Mouse (Mus musculus): Measurements from ENCODE around the gene Pnmt. TPM values are rescaled to one million over a fixed set of nuclear protein-coding genes. Genes with fewer than 3 reads are reported as not detected.

The Pnmt gene
- polyA plus RNA-seq, 1 experiment from 2014 or later = 0.22 TPM

GRCm38 (mm10) chr11:98431743-98432502 lies 45.7 kb downstream of the Pnmt start:
- H3K27ac ChIP-seq = no peak overlapping the region
- H3K36me3 ChIP-seq = peaks cover 59% of the 10 kb centered on the region
- H3K4me1 ChIP-seq = no peaks in the 10 kb centered on the region
- no peaks in the 10 kb centered on the region for H3K27me3 ChIP-seq (replicated peaks)
- 83% methylated on average over 9 of the region's 9 CpGs for WGBS
- no peak overlapping the region for H3K4me2 ChIP-seq
- H3K4me3 ChIP-seq (replicated peaks) = no peak overlapping the region
- ATAC-seq (ENCODE audit: insufficient read depth, low FRiP score, low read depth) = no peak
- no peak overlapping the region for H3K9ac ChIP-seq
- no peaks in the 10 kb centered on the region for H3K9me3 ChIP-seq

GRCm38 (mm10) chr11:98435723-98436122 lies 49.5 kb downstream of the Pnmt start:
- Histone ChIP-seq H3K4me2 (no peak overlapping the region), H3K27ac (no peak overlapping the region), H3K4me3 (replicated peaks) (no peak overlapping the region), H3K27me3 (replicated peaks) (no peaks in the 10 kb centered on the region), H3K9ac (no peak overlapping the region), H3K9me3 (no peaks in the 10 kb centered on the region), H3K36me3 (peaks cover 39% of the 10 kb centered on the region), H3K4me1 (peaks cover 8% of the 10 kb centered on the region)
- no peak for ATAC-seq (ENCODE audit: insufficient read depth, low FRiP score, low read depth)
- 85% methylated on average over 9 of the region's 9 CpGs for WGBS

GRCm38 (mm10) chr11:98437441-98437840 lies 51.2 kb downstream of the Pnmt start:
- no peak overlapping the region for H3K4me2 ChIP-seq
- H3K27ac ChIP-seq = 0 out of 2 replicates have a peak overlapping the region, but pooled peaks have one; percentile 11

More at GRCm38 (mm10) chr11:98437441-98437840, 51.2 kb downstream of the Pnmt start:
- WGBS = 71% methylated on average over 6 of the region's 6 CpGs
- Histone ChIP-seq H3K4me1 (peaks cover 8% of the 10 kb centered on the region), H3K4me3 (replicated peaks) (0 out of 2 replicates have a peak overlapping the region, but pooled peaks have one; percentile 71), H3K36me3 (peaks cover 34% of the 10 kb centered on the region), H3K9ac (no peak overlapping the region), H3K27me3 (replicated peaks) (no peaks in the 10 kb centered on the region), H3K9me3 (no peaks in the 10 kb centered on the region)
- no peak for ATAC-seq (ENCODE audit: insufficient read depth, low FRiP score, low read depth)

Other genes with a start within 250 kb of the Pnmt start
- gene Fbxl20, start 236.0 kb upstream of the Pnmt start, polyA plus RNA-seq (2015; fragmentation: Nextera tagmentation; extraction: Ambion mirVana) = 15.9 and 17.3 TPM in 2 replicates
- gene Med1, start 193.2 kb upstream of the Pnmt start, polyA plus RNA-seq (2015; fragmentation: Nextera tagmentation; extraction: Ambion mirVana) = 54.5 and 57.4 TPM in 2 replicates
- gene Cdk12, start 183.4 kb upstream of the Pnmt start, polyA plus RNA-seq (2015; fragmentation: Nextera tagmentation; extraction: Ambion mirVana) = 9.4 and 9.7 TPM in 2 replicates
- gene Neurod2, start 56.8 kb upstream of the Pnmt start, polyA plus RNA-seq (2015; fragmentation: Nextera tagmentation; extraction: Ambion mirVana) = 0.09 and 0.18 TPM in 2 replicates
- gene Ppp1r1b, start 38.0 kb upstream of the Pnmt start, polyA plus RNA-seq (2015; fragmentation: Nextera tagmentation; extraction: Ambion mirVana) = 20.2 and 21.5 TPM in 2 replicates
- 41.1 and 46.4 TPM in 2 replicates for gene Stard3, start 28.1 kb upstream of the Pnmt start, polyA plus RNA-seq (2015; fragmentation: Nextera tagmentation; extraction: Ambion mirVana)
- gene Tcap, start 2.6 kb upstream of the Pnmt start, polyA plus RNA-seq (2015; fragmentation: Nextera tagmentation; extraction: Ambion mirVana) = 0.23 and 0.43 TPM in 2 replicates
- gene Pgap3, start 14.0 kb downstream of the Pnmt start, polyA plus RNA-seq (2015; fragmentation: Nextera tagmentation; extraction: Ambion mirVana) = 13.0 and 15.7 TPM in 2 replicates
- gene Erbb2, start 26.0 kb downstream of the Pnmt start, polyA plus RNA-seq (2015; fragmentation: Nextera tagmentation; extraction: Ambion mirVana) = 40.6 and 42.4 TPM in 2 replicates
- gene Mien1, start 52.5 kb downstream of the Pnmt start, polyA plus RNA-seq (2015; fragmentation: Nextera tagmentation; extraction: Ambion mirVana) = 137 and 142 TPM in 2 replicates
- 44.7 and 56.1 TPM in 2 replicates for gene Grb7, start 59.9 kb downstream of the Pnmt start, polyA plus RNA-seq (2015; fragmentation: Nextera tagmentation; extraction: Ambion mirVana)
- 0.50 and 0.69 TPM in 2 replicates for gene Ikzf3, start 159.6 kb downstream of the Pnmt start, polyA plus RNA-seq (2015; fragmentation: Nextera tagmentation; extraction: Ambion mirVana)
- gene Zpbp2, start 164.6 kb downstream of the Pnmt start, polyA plus RNA-seq (2015; fragmentation: Nextera tagmentation; extraction: Ambion mirVana) = 0.31 and 0.40 TPM in 2 replicates
- 55.6 and 61.8 TPM in 2 replicates for gene Ormdl3, start 200.9 kb downstream of the Pnmt start, polyA plus RNA-seq (2015; fragmentation: Nextera tagmentation; extraction: Ambion mirVana)
- not detected in 2 replicates for gene Lrrc3c, start 211.8 kb downstream of the Pnmt start, polyA plus RNA-seq (2015; fragmentation: Nextera tagmentation; extraction: Ambion mirVana)
- 1.1 and 5.0 TPM in 2 replicates for gene Gm12355, start 239.2 kb downstream of the Pnmt start, polyA plus RNA-seq (2015; fragmentation: Nextera tagmentation; extraction: Ambion mirVana)
- not detected in 2 replicates for gene Gsdma3, start 239.9 kb downstream of the Pnmt start, polyA plus RNA-seq (2015; fragmentation: Nextera tagmentation; extraction: Ambion mirVana)